Comparison of ENCODE assay signal across 2 mouse cellular contexts in the genomic region with DNA sequence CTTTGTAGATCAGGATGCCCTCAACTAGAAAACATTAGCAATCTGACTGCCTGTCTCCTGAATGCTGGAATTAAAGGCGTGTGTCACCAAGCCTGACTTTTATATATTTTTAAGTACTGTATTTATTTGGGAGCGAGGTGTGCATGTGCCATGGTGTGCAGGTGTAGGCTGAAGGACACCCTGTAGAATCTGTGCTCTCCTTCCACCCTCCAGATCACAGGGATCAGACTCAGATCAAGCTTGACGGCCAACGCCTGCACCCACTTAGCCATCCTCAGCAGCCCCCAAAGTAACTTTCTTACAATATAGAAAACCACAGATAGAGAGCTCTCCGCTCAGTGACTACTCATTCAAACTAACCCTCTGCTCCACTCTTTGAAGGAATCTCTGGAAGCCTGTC.
DNase-seq lines count a peak whose midpoint lies in the region.

No protein-coding gene starts in this region.

- peak; percentile 91 for DNase-seq in heart, adult 11 months
- DNase-seq in layer of hippocampus, adult 11-12 months (ENCODE audit: low spot score): peak; percentile 6
